Mouse (Mus musculus): Measurements from ENCODE around the gene Spdye4c. TPM values are rescaled to one million over a fixed set of nuclear protein-coding genes. Genes with fewer than 3 reads are reported as not detected.

Gene Spdye4c
- polyA plus RNA-seq, 1 experiment from 2014 or later = not detected

- WGBS = 88% methylated on average over 8 of the region's 8 CpGs
- ATAC-seq (ENCODE audit: extremely low read depth, insufficient number of reproducible peaks, low FRiP score, low TSS enrichment) = no peak
- Histone ChIP-seq H3K4me2 (no peak overlapping the region), H3K9me3 (peaks cover 6% of the 10 kb centered on the region), H3K4me3 (no peak overlapping the region), H3K36me3 (peaks cover 75% of the 10 kb centered on the region), H3K27ac (replicated peaks) (no peak overlapping the region), H3K4me1 (no peaks in the 10 kb centered on the region), H3K27me3 (replicated peaks) (no peaks in the 10 kb centered on the region), H3K9ac (no peak overlapping the region)
Measured at GRCm38 (mm10) chr2:128611178-128611577, 20.2 kb downstream of the Spdye4c start.

- no peaks in the 10 kb centered on the region for H3K9me3 ChIP-seq
- WGBS = 87% methylated on average over 7 of the region's 7 CpGs
- no peaks in the 10 kb centered on the region for H3K4me1 ChIP-seq
- no peak overlapping the region for H3K4me2 ChIP-seq
- no peak overlapping the region for H3K9ac ChIP-seq
- peaks cover 82% of the 10 kb centered on the region for H3K36me3 ChIP-seq
- no peaks in the 10 kb centered on the region for H3K27me3 ChIP-seq (replicated peaks)
- no peak overlapping the region for H3K4me3 ChIP-seq
- no peak overlapping the region for H3K27ac ChIP-seq (replicated peaks)
- no peak for ATAC-seq (ENCODE audit: extremely low read depth, insufficient number of reproducible peaks, low FRiP score, low TSS enrichment)
Measured at GRCm38 (mm10) chr2:128612275-128612674, 21.3 kb downstream of the Spdye4c start.

- H3K36me3 ChIP-seq = peaks cover 91% of the 10 kb centered on the region
- WGBS = 65% methylated on average over 5 of the region's 5 CpGs
Measured at GRCm38 (mm10) chr2:128613365-128613764, 22.4 kb downstream of the Spdye4c start.

GRCm38 (mm10) chr2:128615366-128615765, 24.4 kb downstream of the Spdye4c start:
- no peak overlapping the region for H3K4me2 ChIP-seq
- H3K27me3 ChIP-seq (replicated peaks) = no peaks in the 10 kb centered on the region
- no peaks in the 10 kb centered on the region for H3K4me1 ChIP-seq
- H3K4me3 ChIP-seq = no peak overlapping the region
- H3K27ac ChIP-seq (replicated peaks) = no peak overlapping the region
- peaks cover 96% of the 10 kb centered on the region for H3K36me3 ChIP-seq
- H3K9me3 ChIP-seq = no peaks in the 10 kb centered on the region
- ATAC-seq (ENCODE audit: extremely low read depth, insufficient number of reproducible peaks, low FRiP score, low TSS enrichment) = no peak
- no peak overlapping the region for H3K9ac ChIP-seq
- 89% methylated on average over 4 of the region's 4 CpGs for WGBS

More at GRCm38 (mm10) chr2:128613365-128613764, 22.4 kb downstream of the Spdye4c start:
- Histone ChIP-seq H3K4me3 (no peak overlapping the region), H3K27ac (replicated peaks) (no peak overlapping the region; the same call in 1 of the 2 replicates), H3K9me3 (no peaks in the 10 kb centered on the region), H3K4me2 (no peak overlapping the region), H3K9ac (no peak overlapping the region), H3K27me3 (replicated peaks) (no peaks in the 10 kb centered on the region), H3K4me1 (no peaks in the 10 kb centered on the region)
- no peak for ATAC-seq (ENCODE audit: extremely low read depth, insufficient number of reproducible peaks, low FRiP score, low TSS enrichment)

GRCm38 (mm10) chr2:128620578-128620977, 29.6 kb downstream of the Spdye4c start:
- 95% methylated on average over 1 of the region's 1 CpGs for WGBS
- H3K4me3 ChIP-seq = no peak overlapping the region
- H3K9ac ChIP-seq = no peak overlapping the region
- no peak for ATAC-seq (ENCODE audit: extremely low read depth, insufficient number of reproducible peaks, low FRiP score, low TSS enrichment)
- no peaks in the 10 kb centered on the region for H3K9me3 ChIP-seq
- H3K4me1 ChIP-seq = no peaks in the 10 kb centered on the region
- H3K27me3 ChIP-seq (replicated peaks) = no peaks in the 10 kb centered on the region
- H3K36me3 ChIP-seq = peaks cover 94% of the 10 kb centered on the region
- H3K4me2 ChIP-seq = no peak overlapping the region
- H3K27ac ChIP-seq (replicated peaks) = no peak overlapping the region

Other genes starting within 250 kb of the Spdye4c start
- gene Anapc1, start 96.2 kb downstream of the Spdye4c start, polyA plus RNA-seq (2015; fragmentation: Nextera tagmentation; extraction: Ambion mirVana) = 38.8 and 42.9 TPM in 2 replicates
- gene Mertk, start 107.7 kb downstream of the Spdye4c start, polyA plus RNA-seq (2015; fragmentation: Nextera tagmentation; extraction: Ambion mirVana) = 3.9 and 4.0 TPM in 2 replicates
- 23.2 and 25.6 TPM in 2 replicates for gene Tmem87b, start 226.9 kb downstream of the Spdye4c start, polyA plus RNA-seq (2015; fragmentation: Nextera tagmentation; extraction: Ambion mirVana)

Measured in heart, embryonic 13.5 days (tissue).